Mouse (Mus musculus): Measurements from ENCODE around the gene Gnb1.

The Gnb1 gene

DNA sequence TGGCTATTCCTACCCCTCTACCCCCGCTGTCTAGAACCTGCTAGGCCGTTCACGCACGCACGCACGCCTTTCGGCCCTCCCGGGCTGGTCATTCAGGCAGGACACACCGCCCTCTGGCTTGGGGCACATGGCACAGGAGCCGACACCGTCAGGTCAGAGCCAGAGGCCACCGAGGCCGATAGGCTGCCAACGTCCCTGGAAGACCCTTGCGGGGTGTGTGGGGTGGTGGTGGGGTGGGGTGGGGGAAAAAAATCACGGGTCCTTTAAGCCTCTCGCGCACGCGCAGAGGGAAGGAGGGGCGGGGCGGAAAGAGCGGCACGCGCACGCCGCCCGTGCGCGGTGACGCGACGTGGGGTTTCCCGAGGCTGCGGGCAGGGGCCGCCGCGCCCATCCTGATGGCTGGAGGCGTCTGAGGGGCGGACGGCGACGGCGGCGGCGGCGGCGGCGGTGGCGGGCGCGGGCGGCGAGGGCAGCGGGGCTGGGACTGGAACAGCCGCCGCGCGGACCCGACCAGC, at the start of gene Gnb1:
Gene Gnb1 (plus strand): TSS at position 372 of the 515 bp plus-strand sequence.
- under 1% methylated on average over 59 of the region's 60 CpGs for WGBS

DNA sequence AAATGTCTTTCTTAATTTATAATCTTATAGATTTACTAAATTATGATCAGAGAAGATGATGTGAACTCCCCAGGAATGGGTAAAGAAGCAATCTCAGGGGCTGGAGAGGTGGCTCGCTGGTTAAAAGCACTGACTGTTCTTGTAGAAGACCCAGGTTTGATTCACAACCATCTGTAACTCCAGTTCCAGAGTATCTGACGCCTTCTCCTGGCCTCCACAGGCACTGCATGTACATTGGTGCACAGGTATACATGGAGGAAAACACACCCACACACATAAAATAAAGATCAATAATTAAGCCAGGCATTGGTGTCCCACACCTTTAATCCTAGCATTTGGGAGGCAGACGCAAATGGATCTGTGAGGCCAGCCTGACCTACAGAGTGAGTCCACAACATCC, 48.4 kb upstream of the Gnb1 start:
- 84% methylated on average over 3 of the region's 3 CpGs for WGBS

DNA sequence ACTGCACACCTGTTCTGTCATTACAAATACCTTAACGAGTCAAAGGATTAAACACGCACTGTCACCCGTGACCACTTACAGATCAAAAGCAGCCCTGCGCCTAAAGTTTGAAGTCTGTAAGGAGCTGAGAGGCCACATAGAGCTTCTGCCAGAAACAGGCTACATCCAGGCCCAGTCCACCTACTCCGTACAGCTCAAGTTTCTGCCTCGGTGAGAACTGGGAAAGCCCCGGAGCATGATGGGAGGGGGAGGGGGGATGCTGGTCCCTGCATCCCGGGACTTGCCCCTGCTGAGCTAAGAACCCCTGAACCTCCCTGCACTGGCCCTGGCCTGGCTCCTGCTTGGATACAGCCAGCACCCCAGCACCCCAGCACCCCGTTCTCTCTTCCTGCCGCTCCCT, 39.6 kb upstream of the Gnb1 start:
- WGBS = 58% methylated on average over 10 of the region's 10 CpGs

DNA sequence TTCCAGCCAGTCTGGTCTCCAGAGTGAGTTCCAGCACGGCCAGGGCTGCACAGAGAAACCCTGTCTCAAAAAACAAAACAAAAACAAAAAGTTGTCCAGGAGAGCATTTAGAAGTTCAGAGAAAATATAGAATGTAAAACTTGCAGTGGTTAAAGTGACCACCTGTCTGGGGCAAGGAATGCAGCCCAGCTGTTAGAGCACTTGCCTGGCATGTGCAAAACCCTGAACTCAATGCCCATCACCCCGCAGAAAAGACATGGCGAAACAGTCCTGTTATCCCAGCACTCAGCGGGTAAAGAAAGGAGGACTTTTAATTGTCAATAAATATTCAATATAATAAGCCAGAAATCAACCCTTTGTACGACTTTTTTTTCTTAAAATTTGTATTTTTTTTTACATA, 32.6 kb upstream of the Gnb1 start:
- 82% methylated on average over 5 of the region's 5 CpGs for WGBS

DNA sequence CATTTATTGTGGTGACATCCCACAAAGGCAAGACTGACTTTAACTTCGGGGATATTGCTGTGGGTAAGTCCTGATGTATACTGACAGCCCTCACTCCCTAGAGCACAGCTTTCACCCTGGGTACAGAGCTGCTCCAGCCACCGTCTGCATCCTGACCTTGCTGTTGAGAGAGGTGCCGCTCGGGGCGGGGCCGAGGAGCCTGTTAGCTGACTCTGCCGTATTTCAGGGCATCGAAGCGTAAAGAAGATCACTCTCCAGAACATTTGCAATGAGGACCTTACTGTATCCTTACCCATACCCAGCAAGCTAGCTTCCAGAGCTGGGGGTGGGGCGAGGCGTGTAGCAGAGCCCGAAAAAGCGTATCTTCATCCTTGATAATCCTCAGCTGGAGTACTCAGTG, 28.1 kb upstream of the Gnb1 start:
- 90% methylated on average over 13 of the region's 13 CpGs for whole genome bisulfite sequencing

DNA sequence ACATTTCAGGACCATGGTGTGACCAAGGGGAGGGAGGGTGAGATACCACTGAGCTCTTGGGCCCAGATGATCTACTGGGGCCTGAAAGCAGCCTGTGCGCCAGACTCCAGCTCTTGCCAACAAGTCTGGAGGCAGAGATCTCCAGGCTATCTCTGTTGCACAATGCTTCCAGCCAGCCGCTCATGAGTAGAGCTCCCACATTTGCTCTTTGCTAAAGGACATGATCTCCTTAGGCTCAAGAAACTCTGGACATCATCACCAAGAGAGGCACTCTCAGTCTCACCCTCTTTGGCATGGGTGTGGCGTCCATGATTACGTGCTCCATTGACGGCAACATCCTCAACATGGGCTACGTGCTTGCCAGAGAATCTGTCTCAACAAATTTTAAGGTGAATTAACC, 27.6 kb upstream of the Gnb1 start:
- WGBS = 86% methylated on average over 6 of the region's 6 CpGs

DNA sequence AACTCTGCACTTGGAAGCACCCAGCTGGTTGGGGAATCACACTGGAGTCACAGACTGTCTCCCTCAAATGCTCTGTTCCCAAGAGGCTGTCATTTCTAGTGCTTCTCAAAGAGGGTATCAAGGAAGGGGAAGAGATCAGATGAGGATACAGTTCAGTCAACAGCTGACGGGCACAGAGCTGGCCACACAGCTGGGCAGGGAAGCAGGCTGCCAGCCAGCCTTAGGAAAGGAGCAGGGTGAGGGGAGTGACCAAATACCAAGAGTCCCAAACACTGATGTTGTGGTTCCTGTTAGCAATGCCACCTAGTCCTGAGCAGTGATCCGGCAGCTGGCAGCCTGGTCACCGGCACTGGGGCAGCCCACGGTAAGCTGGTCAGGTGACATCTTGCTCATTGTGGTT, 27.1 kb upstream of the Gnb1 start:
- 85% methylated on average over 4 of the region's 4 CpGs for WGBS

DNA sequence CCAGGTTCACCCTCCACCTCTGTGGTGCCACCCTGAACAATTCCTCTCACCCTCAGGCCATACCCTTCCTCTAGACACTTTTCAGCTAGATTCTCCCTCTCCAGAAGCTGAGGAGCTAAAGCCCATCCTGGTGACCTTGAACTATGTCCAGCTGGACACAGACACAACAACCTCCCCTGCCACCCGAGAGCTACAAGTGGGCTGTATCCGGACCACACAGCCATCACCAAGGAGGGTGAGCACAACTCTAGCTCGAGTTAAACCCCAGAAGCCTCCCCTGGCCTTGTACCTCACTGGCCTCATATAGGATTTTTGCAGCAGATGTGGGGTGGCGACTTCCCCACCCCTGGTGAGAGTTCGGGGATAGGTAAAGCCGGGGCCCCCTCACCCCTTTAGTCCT, 25.6 kb upstream of the Gnb1 start:
- 84% methylated on average over 6 of the region's 6 CpGs for WGBS

DNA sequence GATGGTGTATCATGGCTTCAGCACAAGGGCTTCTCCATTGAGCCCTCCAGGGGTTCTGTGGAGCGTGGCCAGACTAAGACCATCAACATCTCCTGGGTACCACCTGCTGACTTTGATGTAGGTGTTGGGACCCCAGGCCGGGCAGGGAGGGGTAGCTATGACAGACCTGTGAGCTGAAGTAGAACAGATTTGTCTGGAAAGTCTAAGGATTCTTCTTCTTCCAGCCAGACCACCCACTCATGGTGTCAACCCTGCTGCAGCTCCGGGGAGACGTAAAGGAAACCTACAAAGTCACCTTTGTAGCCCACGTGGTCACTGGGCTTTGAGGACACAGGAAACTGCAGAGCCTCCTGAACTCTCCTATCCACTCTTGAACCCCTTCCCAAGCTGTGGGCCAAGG, 25.1 kb upstream of the Gnb1 start:
- WGBS = 81% methylated on average over 5 of the region's 5 CpGs

DNA sequence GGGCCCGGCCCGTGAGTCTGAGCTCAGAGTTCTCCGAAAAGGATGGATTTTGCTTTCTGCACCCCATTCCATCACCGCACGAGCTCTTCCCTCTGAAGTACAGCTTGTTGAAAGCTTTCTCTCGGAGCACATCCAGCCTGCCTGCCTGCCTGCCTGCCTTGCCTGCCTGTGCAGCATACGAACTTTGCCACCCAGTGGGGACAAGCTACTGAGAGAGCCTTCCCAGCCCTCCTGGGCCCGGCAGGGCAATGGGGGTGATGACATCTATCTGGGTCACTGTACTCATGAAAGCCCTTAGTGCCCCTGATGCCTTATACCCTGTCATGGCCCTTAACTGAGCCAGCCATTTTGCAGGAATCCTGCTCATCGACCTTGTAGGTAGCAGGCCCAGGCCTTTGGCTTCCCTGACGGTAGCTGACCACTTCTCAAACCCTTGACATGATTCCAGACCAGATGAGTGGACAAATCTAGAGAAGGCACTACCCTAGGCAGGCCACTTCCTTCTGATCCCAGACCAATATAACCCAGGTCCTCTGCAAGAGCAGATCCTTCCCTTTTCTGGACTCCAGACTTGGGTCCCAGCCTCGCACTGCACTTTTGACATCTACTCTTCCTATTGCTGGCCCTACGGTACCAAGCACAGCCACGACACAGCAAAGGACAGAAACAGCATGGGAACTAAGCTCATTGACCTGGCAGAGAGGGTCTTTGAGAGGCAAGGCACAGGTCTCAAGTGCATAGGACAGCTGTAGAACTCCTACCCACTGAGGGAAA, 23.7 kb upstream of the Gnb1 start:
- 92% methylated on average over 13 of the region's 13 CpGs for WGBS

DNA sequence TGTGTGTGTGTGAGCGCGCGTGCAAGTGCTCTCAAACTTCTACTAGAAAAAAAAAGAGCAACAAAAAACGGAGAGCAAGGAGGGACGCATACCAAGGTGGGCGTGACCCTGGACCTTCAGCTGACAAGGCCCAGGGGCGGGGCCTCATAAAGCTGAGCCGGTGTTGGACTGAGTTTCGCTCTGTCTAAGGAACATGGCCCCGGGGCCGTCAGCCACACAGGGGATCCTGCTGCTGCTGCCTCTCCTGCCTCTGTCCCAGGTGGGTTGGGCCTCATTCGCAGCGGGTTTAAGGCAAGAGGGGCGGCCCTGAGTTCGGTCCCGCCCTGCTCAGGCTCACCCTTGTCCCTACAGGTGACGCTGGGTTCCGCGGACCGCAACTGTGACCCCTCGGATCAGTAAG, 22.2 kb upstream of the Gnb1 start, which contains the start of gene Tmem52:
Gene Tmem52 (plus strand): TSS at position 163 of the 400 bp plus-strand sequence.
- WGBS = 30% methylated on average over 21 of the region's 21 CpGs

DNA sequence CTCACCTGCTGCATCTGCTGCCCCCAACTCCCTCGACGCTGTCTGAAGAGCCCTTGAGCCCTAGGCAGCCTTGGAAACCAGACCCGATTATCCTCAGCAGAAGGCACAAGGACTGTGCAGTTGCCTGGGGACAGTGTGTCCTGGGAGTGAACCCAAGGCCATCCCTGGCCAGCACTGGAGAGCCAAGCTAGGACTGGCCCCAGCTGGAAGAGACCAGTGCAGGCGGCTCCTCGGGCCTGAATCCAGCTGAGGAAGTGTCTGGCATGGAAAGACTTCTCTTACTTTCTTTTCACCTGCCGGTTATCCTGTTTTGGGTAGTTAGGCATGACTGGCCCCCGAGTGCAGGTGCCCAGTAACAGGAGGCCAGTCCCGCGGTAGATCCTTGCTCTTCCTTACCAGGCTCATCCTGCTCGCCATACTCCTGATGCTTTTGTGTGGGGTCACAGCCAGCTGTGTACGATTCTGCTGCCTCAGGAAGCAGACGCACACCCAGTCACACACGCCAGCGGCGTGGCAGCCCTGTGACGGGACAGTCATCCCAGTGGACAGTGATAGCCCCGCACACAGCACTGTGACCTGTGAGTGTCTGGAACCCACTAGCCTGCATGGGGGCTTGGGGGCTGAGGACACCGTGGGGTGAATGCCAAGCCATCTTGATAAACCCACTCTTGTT, 21.4 kb upstream of the Gnb1 start:
- 75% methylated on average over 18 of the region's 18 CpGs for WGBS

DNA sequence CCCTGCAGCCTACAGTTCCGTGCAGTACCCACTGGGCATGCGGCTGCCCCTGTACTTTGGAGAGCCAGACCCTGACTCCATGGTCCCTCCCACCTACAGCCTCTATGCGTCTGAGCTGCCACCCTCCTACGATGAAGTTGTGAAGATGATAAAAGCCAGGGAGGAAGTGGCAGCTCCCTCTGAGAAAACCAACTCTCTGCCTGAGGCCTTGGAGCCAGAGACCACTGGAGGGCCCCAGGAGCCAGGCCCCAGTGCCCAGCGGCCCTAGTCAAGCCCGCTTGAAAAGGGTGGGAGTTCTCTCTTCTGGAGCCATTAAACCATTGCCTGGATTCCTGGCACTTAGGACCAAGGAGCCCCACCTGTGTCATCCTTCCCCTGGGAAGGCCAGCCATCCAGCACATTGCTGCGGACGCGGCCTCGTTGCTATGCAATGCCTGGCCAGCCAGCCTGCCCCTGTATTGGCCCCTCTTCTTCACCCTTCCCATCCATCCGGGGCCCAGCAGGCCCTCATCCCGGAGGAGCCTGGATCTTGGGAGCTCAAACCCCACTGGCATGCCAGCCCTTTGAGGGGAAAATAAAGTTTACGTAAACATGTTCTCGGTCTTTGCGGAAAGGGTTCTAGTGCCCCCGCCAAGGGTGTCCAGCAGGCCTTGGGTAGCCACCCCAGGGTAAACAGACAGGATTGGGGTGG, 20.8 kb upstream of the Gnb1 start:
- WGBS = 90% methylated on average over 16 of the region's 16 CpGs

DNA sequence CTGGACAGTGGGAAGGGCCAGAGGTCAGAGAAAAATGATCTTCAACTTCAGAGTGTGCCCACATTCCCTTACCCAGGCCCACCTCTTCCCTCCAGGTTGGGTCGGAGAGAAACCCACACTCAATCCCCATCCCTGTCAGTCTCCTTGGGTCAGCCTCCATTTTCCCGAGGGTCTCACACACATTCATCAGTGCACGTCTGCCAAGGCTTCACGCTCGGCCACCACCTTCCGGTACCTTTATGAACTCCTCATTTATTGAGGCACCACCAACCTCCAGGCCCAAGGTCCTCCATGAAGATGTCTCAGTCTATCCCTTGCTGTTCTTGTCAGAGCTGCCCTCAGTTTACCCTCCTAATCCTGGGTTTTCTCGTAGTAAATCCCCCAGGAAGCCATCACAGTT, 20.2 kb upstream of the Gnb1 start:
- 92% methylated on average over 7 of the region's 7 CpGs for WGBS

DNA sequence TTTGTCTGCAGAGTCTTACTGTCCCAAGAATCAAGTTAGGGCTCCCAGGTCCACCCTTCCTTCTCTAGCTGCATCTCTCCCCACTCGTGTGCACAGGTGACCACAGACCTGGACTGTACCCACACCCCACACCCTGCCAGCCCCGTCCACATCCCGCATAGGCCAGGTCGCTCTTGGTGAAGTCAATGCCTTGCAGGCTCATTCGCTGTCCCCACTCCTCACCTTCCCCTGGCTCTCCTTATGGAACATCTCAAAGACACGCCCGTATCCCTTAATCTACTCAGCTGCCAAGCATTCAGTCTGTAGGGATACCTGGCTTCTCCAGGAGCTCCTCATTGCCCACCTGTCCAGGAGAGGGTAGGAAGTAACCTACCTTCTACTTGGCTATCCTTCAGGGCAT, 19.8 kb upstream of the Gnb1 start:
- 95% methylated on average over 7 of the region's 7 CpGs for WGBS

DNA sequence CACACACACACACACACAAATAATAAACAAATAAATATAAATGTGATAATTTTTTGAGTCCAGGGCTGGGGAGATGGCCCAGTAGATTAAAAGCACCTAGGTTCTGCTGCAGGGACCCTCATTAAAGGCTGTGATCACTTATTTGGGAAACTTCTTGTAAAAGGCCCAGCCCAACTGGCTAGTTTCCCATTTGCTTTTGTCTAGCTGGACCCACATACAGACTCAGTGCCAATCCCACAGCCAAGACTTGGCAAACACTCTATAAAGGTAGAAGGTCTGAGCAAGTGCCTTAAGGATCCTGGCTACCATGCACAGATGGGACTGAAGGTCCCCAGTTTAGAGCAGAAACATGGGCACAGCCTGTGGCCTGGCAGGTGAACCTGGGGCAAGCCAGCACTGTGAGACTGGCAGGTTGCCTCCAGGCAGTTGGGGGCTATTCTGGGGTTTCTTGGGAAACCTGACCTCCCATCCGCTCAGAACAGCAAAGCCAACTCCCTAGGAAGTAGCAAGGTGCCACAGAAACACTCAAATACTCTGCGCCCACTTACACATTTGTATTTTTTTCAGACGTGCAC, 18.4 kb upstream of the Gnb1 start:
- WGBS = 72% methylated on average over 3 of the region's 3 CpGs

DNA sequence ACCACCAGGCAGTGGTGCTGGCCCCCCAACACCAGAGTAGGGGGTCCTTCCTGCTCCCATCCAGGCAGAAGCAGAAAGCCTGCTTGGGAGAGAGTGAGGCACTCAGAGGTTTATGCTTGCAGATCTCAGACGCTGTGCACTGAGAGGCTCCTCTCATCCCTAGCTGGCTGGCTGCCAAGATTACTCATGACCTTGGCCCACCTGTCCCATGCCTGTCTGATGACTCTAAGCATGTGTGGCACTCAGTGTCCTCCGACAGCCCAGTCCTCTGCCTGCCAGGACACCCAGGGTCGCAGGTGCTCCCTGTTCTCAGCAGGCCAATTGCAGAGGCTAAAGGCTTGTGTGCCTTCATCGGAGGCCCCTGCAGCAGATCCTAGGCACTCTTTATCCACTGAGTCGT, 17.8 kb upstream of the Gnb1 start:
- WGBS = 58% methylated on average over 5 of the region's 5 CpGs

DNA sequence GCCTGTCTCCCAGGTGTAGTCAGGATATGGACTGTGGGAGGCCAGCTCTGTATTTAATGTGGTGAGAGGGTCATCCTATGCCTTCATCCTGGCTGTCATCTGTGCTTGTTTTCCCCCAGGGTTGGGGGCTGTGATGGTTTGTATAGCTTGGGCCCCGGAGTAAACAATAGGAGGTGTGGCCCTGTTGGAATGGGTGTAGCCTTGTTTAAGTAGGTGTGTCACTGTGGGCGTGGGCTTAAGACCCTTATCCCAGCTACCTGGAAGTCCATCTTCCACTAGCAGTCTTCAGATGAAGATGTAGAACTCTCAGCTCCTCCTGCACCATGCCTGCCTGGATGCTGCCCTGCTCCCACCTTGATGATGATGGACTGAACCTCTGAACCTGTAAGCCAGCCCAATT, 17.4 kb upstream of the Gnb1 start:
- 56% methylated on average over 2 of the region's 2 CpGs for WGBS

DNA sequence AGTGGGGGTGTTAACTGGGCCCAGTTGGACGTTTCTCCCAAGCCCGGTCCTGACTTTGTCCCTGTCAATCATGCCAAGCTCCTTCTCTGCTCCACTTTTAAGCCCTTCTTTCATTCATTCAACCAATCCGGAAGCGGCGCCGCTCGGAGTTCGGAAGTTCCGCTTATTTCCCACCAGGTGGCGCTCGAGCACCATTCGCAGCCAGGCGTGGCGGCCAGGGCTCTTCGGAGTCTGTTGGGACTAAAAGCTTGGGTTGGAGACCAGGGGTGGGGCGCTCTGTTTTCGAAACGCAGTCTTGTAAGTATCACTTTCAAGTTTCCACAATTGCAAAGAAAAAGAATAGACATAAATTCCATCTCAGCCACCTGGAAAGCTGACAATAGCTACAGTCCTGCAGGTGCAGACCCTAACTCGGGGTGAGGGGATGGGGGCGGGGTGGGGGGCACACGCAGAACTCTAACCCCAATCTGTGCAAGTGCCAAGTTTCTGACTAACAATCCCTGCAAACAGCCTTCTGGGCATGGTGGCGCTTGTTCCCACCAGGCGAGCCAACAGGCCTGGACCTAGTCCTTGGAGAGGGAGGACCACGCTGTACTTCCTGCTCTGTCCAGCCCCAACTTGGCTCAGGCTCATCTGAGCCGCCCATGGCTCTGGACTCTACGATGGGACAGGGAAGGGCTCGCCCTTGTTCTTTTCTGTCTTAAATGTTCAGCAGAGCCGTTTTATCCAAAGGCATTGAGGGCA, 9.6 kb upstream of the Gnb1 start:
- 16% methylated on average over 28 of the region's 28 CpGs for WGBS

DNA sequence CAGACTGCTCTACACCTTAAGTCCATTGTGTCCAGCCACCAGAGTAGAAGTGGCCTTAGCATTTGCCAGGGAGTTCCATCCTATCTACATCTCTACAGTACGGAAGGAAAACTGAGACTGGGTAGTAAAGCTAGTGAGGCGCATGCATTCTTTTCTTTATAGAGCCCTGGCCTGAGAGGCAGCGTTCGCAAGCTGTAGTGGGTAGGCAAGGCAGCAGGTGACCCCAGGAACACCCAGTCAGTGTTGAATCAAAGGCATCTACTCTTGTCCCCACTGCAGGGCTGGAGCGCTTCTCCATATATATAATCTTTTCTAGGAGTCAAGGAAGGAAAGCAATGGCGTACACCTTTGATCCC, 9.1 kb upstream of the Gnb1 start:
- 87% methylated on average over 6 of the region's 6 CpGs for WGBS

DNA sequence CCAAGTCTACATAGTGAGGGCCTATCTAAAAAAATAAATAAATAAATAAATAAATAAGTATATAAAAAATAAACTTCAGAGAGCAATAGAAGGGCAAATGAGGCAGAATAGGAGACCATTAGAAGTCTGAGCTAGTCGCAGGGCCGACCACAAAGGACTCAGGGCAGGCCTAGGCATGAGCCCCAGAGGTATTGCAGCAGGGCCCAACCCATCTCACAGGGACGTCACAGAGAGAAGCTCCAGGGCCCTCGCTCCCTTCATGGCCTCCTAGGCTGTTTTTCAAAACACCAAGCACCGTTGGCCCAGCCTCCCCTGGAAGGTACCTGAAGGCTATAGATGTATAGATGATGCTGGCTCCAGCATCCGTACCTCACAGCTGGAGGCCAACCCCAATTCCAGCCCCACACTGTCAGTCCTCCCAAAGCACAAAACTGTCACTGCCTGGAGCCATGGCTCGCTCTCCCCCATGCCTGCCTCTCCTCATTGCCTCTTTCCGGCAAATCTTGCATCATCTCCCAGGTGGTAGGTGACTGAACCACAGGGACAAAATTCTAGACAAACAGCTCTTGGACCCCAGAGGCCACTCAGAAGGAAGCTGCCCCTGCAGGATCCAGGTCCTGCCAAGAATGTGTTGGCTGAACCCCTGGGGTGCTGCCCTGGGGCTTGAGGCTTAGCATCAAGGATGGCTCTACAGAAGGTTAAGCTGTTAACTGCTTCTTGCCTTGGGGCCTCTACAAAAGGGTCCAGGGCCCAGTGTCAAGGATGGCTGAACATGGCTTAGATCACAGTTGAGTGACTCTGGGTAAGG, 8.2 kb upstream of the Gnb1 start:
- WGBS = 94% methylated on average over 8 of the region's 8 CpGs

Data from cerebral cortex, adult 2 months (tissue).